Mouse (Mus musculus): ENCODE data around the gene Hist1h4f. TPM values are rescaled to one million over a fixed set of nuclear protein-coding genes. Genes with fewer than 3 reads are reported as not detected.
"Not testable (repeated sequence)": the region's sequence is repeated elsewhere in the genome, so short reads cannot be mapped to it uniquely, and the experiment has no call there.

Gene Hist1h4f
- polyA plus RNA-seq, 1 experiment from 2014 or later: 2.7 TPM

DNA sequence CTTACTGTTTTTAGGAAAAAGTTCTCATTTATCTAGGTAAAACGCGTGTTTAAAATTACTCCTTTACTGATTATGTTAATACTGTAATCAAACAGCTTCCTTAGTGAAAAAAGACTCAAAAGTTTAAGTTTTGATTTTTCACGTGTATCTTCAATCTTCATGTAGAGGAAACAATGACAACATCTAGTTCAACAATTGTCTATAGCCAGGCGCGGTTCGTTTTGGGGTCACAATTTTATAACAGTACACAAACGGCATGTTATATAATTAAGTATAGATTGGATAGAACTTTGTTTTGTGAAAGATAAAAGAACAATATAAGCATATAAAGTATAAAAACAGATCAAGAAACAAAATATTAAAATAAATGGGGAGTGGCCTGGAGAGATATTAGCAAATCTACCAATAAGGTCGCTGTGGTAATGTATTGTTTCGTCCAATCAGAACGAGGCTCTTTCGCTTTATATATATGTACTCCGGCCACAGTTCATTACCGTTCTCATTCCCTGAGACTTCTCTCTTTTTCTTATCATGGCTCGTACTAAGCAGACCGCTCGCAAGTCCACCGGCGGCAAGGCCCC is 23.9 kb upstream of the Hist1h4f start, which contains the start of gene Hist1h3d:
Hist1h3d (plus strand) TSS at position 493 of the 581 bp plus-strand sequence.
- no peaks in the 10 kb centered on the region for H3K9me3 ChIP-seq (ENCODE audit: low read depth, low read length)
- no peak for TF ChIP-seq CTCF (IDR thresholded peaks at IDR 0.05; ENCODE audit: low read depth)
- ATAC-seq (ENCODE audit: insufficient read depth) (peak; percentile 56), DNase-seq (peak; percentile 96)
- H3K4me2 ChIP-seq: peak within 1 kb of the TSS; percentile 79
- peak within 1 kb of the TSS; percentile 82 for H3K9ac ChIP-seq
- under 1% methylated on average over 18 of the region's 18 CpGs for WGBS
- H3K36me3 ChIP-seq (ENCODE audit: insufficient read depth): no peaks in the 10 kb centered on the region
- peak within 1 kb of the TSS; percentile 97 for H3K27ac ChIP-seq (ENCODE audit: low read depth)
- H3K27me3 ChIP-seq (ENCODE audit: insufficient read depth, low read length): no peaks in the 10 kb centered on the region
- H3K4me3 ChIP-seq (ENCODE audit: low read depth, low read length): peak within 1 kb of the TSS; percentile 45
- H3K4me1 ChIP-seq (ENCODE audit: insufficient read depth): 0 out of 2 replicates have a peak, but pooled peaks cover 4% of the 10 kb centered on the region

DNA sequence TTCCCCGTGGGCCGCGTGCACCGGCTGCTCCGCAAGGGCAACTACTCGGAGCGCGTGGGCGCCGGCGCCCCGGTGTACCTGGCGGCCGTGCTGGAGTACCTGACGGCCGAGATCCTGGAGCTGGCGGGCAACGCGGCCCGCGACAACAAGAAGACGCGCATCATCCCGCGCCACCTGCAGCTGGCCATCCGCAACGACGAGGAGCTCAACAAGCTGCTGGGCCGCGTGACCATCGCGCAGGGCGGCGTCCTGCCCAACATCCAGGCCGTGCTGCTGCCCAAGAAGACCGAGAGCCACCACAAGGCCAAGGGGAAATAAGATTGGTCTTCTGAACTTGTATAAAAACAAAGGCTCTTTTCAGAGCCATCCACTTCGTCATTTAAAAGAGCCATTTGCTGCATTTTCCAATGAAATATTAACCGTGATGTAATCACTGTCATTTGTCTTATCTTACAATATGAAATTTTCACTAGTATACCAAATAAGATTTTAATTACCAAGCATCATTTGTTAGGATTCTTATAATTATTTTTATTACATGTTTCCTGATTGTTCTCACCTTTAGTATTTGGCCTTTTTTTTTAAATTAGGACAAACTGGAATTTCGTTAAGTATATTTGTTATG is 23.2 kb upstream of the Hist1h4f start:
- Histone ChIP-seq H3K27ac (ENCODE audit: low read depth) (peak overlapping the region; percentile 99), H3K9ac (peak overlapping the region; percentile 49), H3K4me3 (ENCODE audit: low read depth, low read length) (peak overlapping the region; percentile 45), H3K4me2 (peak overlapping the region; percentile 87)
- not testable (repeated sequence) for H3K27me3 ChIP-seq (ENCODE audit: insufficient read depth, low read length); H3K4me1 ChIP-seq (ENCODE audit: insufficient read depth); H3K36me3 ChIP-seq (ENCODE audit: insufficient read depth); H3K9me3 ChIP-seq (ENCODE audit: low read depth, low read length)
- under 1% methylated on average over 5 of the region's 39 CpGs for WGBS
- peak; percentile 0; the same call in 1 of the 2 replicates for ATAC-seq (ENCODE audit: insufficient read depth)
- peak; percentile 64 for DNase-seq

DNA sequence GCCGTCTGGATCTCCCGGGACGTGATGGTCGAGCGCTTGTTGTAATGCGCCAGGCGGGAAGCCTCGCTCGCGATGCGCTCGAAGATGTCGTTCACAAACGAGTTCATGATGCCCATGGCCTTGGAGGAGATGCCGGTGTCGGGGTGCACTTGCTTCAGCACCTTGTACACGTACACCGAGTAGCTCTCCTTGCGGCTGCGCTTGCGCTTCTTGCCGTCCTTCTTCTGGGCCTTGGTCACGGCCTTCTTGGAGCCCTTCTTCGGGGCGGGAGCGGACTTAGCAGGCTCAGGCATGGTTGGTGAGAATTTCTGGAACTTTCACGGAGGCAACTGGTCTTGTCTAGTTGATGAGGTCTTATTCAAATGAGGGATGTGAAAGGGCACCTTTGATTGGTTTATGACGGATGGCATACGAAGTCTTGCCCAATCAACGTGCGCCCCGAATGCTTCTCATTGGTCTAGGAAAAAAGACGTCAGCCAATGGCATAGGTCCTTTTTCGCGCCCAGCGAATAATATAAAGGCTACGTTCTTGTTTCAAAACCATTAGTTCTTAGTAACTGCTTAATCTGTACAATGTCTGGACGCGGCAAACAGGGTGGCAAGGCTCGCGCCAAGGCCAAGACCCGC is 22.6 kb upstream of the Hist1h4f start, which contains the start of the genes Hist1h2bf and Hist1h2ad:
Hist1h2bf (minus strand) TSS at position 299 of the 627 bp plus-strand sequence.
Hist1h2ad (plus strand) TSS at position 484 of the 627 bp plus-strand sequence.
- Histone ChIP-seq H3K27ac (ENCODE audit: low read depth) (peak within 1 kb of the TSS; percentile 99), H3K4me3 (ENCODE audit: low read depth, low read length) (peak within 1 kb of the TSS; percentile 45), H3K9ac (peak within 1 kb of the TSS; percentile 82), H3K4me2 (peak within 1 kb of the TSS; percentile 87)
- not testable (repeated sequence) for H3K36me3 ChIP-seq (ENCODE audit: insufficient read depth); H3K27me3 ChIP-seq (ENCODE audit: insufficient read depth, low read length); H3K9me3 ChIP-seq (ENCODE audit: low read depth, low read length); H3K4me1 ChIP-seq (ENCODE audit: insufficient read depth)
- ATAC-seq (ENCODE audit: insufficient read depth): peak; percentile 85
- WGBS: under 1% methylated on average over 20 of the region's 42 CpGs
- peak; percentile 99 for DNase-seq

DNA sequence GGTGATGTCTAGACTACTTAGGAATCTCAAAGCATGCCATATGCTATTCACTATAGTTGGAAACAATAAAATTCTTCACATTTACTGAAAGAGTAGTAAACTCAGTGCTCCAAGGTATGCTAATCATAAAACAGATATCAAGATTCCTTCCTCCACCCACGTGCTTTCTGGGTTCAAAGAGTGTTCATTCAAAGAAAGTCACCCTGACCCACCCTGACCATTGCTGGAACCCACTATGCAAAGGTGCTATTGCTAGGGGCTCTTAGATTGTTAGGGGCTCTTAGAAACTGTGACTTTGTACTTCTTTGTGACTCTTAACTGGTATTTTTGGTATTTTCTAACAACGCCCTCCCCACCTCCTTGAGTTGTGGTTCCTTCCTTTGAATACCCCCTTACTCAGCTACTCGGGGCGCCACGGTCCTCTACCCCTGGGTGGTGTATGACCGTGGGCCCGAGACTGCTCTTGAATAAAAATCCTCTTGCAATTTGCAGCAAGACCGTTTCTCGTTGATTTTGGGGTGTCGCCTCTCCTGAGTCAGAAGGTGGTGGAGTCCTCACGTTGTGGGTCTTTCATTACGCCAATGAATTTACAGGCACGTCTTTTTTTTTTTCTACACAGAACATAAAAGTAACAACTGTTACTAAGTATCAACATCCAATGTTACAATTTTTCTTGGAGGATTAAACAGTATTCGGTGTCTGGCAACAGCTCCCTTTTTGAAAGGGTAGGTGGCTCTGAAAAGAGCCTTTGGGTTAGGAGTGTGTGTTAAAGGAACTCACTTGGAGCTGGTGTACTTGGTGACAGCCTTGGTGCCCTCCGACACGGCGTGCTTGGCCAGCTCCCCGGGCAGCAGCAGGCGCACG is 21.8 kb upstream of the Hist1h4f start:
- H3K9ac ChIP-seq: peak overlapping the region; percentile 82
- peak; percentile 52 for DNase-seq
- H3K27ac ChIP-seq (ENCODE audit: low read depth): peak overlapping the region; percentile 99
- peak overlapping the region; percentile 87 for H3K4me2 ChIP-seq
- ATAC-seq (ENCODE audit: insufficient read depth); H3K27me3 ChIP-seq (ENCODE audit: insufficient read depth, low read length); H3K4me1 ChIP-seq (ENCODE audit: insufficient read depth); H3K9me3 ChIP-seq (ENCODE audit: low read depth, low read length); H3K36me3 ChIP-seq (ENCODE audit: insufficient read depth): not testable (repeated sequence)
- WGBS: 4% methylated on average over 17 of the region's 20 CpGs
- H3K4me3 ChIP-seq (ENCODE audit: low read depth, low read length): peak overlapping the region; percentile 45

DNA sequence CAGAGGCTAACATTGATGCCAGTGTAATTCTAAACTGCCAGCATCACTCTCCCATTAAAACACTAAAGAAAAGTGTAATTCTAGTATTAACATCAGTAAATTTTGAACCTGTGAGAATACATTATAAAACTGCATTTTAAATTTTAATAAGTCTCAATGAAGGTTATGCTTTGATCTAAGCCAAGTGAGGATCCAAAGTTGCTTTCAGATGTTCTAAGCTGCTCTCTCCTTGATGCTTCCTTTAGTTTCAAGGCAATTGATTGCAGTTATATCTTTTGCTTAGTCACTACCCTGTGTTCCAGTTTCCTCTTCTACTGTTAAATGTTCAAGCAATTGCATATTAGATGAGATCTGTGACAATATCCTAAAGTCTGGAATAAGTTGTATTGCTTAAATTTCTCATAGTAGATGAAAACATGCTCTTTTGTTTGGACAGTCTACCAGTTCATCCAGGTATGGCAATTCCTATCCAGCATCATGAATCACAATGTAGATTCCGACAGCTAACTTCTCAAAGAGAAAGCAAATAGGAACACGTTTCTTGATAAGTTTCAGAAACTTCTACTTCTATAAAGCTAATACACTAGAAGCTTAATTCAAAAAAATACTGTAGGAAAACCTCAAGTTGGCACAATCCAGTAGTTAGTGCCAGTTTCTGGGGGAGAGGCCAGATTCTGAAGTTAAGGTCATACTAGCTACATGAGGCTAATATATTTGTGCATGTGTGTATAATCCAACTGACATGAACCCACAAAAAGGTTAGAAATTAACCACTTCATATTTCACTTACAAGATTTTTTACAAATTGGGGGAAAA is 21.0 kb upstream of the Hist1h4f start:
- peak overlapping the region; percentile 82 for H3K9ac ChIP-seq
- peak overlapping the region; percentile 87 for H3K4me2 ChIP-seq
- 0 out of 2 replicates have a peak, but pooled peaks cover 3% of the 10 kb centered on the region for H3K4me1 ChIP-seq (ENCODE audit: insufficient read depth)
- H3K27ac ChIP-seq (ENCODE audit: low read depth): peak overlapping the region; percentile 99
- ATAC-seq (ENCODE audit: insufficient read depth) (no peak), DNase-seq (peak; percentile 65)
- H3K9me3 ChIP-seq (ENCODE audit: low read depth, low read length): no peaks in the 10 kb centered on the region
- H3K27me3 ChIP-seq (ENCODE audit: insufficient read depth, low read length): no peaks in the 10 kb centered on the region
- no peak for TF ChIP-seq CTCF (IDR thresholded peaks at IDR 0.05; ENCODE audit: low read depth)
- no peaks in the 10 kb centered on the region for H3K36me3 ChIP-seq (ENCODE audit: insufficient read depth)
- 13% methylated on average over 2 of the region's 2 CpGs for WGBS
- peak overlapping the region; percentile 45 for H3K4me3 ChIP-seq (ENCODE audit: low read depth, low read length)

DNA sequence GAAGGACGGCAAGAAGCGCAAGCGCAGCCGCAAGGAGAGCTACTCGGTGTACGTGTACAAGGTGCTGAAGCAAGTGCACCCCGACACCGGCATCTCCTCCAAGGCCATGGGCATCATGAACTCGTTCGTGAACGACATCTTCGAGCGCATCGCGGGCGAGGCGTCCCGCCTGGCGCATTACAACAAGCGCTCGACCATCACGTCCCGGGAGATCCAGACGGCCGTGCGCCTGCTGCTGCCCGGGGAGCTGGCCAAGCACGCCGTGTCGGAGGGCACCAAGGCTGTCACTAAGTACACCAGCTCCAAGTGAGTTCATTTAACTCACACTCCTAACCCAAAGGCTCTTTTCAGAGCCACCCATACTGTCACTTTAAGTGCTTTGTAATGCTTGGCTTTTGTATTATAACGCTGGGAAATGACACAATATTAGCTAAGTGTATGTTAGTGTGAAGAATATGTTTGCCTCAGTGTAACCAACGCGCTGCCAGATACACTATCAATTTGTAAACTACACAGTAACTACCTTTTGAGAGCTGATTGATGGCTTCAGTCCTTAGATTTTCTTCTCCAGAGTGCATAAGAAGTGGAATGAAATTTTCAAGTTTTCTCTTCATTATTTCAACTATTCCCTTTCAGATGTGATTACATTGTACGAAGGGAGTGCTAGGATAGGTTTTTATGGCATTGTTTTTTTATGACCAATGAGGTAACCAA is 20.2 kb upstream of the Hist1h4f start:
- not testable (repeated sequence) for H3K27me3 ChIP-seq (ENCODE audit: insufficient read depth, low read length); H3K4me1 ChIP-seq (ENCODE audit: insufficient read depth); ATAC-seq (ENCODE audit: insufficient read depth); H3K36me3 ChIP-seq (ENCODE audit: insufficient read depth); H3K9me3 ChIP-seq (ENCODE audit: low read depth, low read length)
- Histone ChIP-seq H3K27ac (ENCODE audit: low read depth) (peak overlapping the region; percentile 99), H3K4me2 (peak overlapping the region; percentile 87), H3K4me3 (ENCODE audit: low read depth, low read length) (peak overlapping the region; percentile 45), H3K9ac (peak overlapping the region; percentile 82)
- DNase-seq: peak; percentile 75
- 0% methylated on average over 10 of the region's 34 CpGs for WGBS
